Mouse (Mus musculus) lung, postnatal 25 days (tissue): Measurements from ENCODE around the gene Susd1.

Source experiments
- DNase-seq: peaks from one replicate; pipeline ENCODE4 v3.0.0; 2022; ENCODE audit warnings: low spot score

Susd1 gene

GRCm38 (mm10) chr4:59338896-59339535, 99.4 kb downstream of the Susd1 start:
- DNase-seq = no peak

- DNase-seq = no peak
Measured at GRCm38 (mm10) chr4:59337533-59337885, 100.9 kb downstream of the Susd1 start.

- no peak for DNase-seq
Measured at GRCm38 (mm10) chr4:59336846-59337532, 101.4 kb downstream of the Susd1 start.

GRCm38 (mm10) chr4:59336439-59336809, 102.0 kb downstream of the Susd1 start:
- DNase-seq = no peak

- peak; percentile 56 for DNase-seq
Measured at GRCm38 (mm10) chr4:59335616-59336438, 102.6 kb downstream of the Susd1 start.

- DNase-seq = no peak
Measured at GRCm38 (mm10) chr4:59335101-59335500, 103.3 kb downstream of the Susd1 start.

- DNase-seq = peak; percentile 30
Measured at GRCm38 (mm10) chr4:59334236-59334635, 104.2 kb downstream of the Susd1 start.

GRCm38 (mm10) chr4:59333424-59333895, 105.0 kb downstream of the Susd1 start:
- no peak for DNase-seq

- DNase-seq = no peak
Measured at GRCm38 (mm10) chr4:59332691-59333423, 105.6 kb downstream of the Susd1 start.

GRCm38 (mm10) chr4:59332089-59332488, 106.3 kb downstream of the Susd1 start:
- DNase-seq = no peak

- peak; percentile 96 for DNase-seq
Measured at GRCm38 (mm10) chr4:59331633-59332032, 106.8 kb downstream of the Susd1 start.

- no peak for DNase-seq
Measured at GRCm38 (mm10) chr4:59330961-59331604, 107.3 kb downstream of the Susd1 start.

GRCm38 (mm10) chr4:59329461-59330304, 108.8 kb downstream of the Susd1 start:
- DNase-seq = no peak

GRCm38 (mm10) chr4:59328821-59329220, 109.6 kb downstream of the Susd1 start:
- no peak for DNase-seq

GRCm38 (mm10) chr4:59327986-59328385, 110.4 kb downstream of the Susd1 start:
- DNase-seq = no peak

- DNase-seq = no peak
Measured at GRCm38 (mm10) chr4:59326031-59326760, 112.2 kb downstream of the Susd1 start.

- DNase-seq = no peak
Measured at GRCm38 (mm10) chr4:59324317-59324716, 114.1 kb downstream of the Susd1 start.

GRCm38 (mm10) chr4:59323231-59323651, 115.2 kb downstream of the Susd1 start:
- DNase-seq = peak; percentile 16

- DNase-seq = no peak
Measured at GRCm38 (mm10) chr4:59322733-59323132, 115.7 kb downstream of the Susd1 start.

- no peak for DNase-seq
Measured at GRCm38 (mm10) chr4:59322056-59322455, 116.4 kb downstream of the Susd1 start.
